Mouse (Mus musculus): ENCODE measurements around the gene Golga2. TPM values are rescaled to one million over a fixed set of nuclear protein-coding genes. Genes with fewer than 3 reads are reported as not detected.

The Golga2 gene
- polyA plus RNA-seq, 1 experiment from 2014 or later = 27.4 TPM

GRCm38 (mm10) chr2:32329531-32329930 lies 42.3 kb downstream of the Golga2 start:
- no peaks in the 10 kb centered on the region for H3K9me3 ChIP-seq (replicated peaks; ENCODE audit: control insufficient read depth, low read length)
- H3K4me3 ChIP-seq (ENCODE audit: low read length) = no peak overlapping the region
- H3K27me3 ChIP-seq (ENCODE audit: control insufficient read depth, insufficient read depth, low read length) = peaks cover 6% of the 10 kb centered on the region; the same call in 1 of the 2 replicates
- no peak overlapping the region for H3K4me2 ChIP-seq (ENCODE audit: low read depth, low read length)
- no peaks in the 10 kb centered on the region for H3K36me3 ChIP-seq (ENCODE audit: control insufficient read depth, insufficient read depth)
- no peaks in the 10 kb centered on the region for H3K4me1 ChIP-seq (ENCODE audit: control insufficient read depth, insufficient read depth, low read length)
- no peak overlapping the region for H3K9ac ChIP-seq (ENCODE audit: low read length)
- WGBS = 53% methylated on average over 6 of the region's 6 CpGs
- ATAC-seq (replicated peaks; ENCODE audit: extremely low read depth, insufficient read depth, low FRiP score) = 0 out of 2 replicates have a peak, but pooled peaks have one; percentile 39
- H3K27ac ChIP-seq (ENCODE audit: low read length) = no peak overlapping the region

- H3K4me3 ChIP-seq (ENCODE audit: low read length) = no peak overlapping the region
- peaks cover 8% of the 10 kb centered on the region for H3K27me3 ChIP-seq (ENCODE audit: control insufficient read depth, insufficient read depth, low read length)
- H3K4me2 ChIP-seq (ENCODE audit: low read depth, low read length) = no peak overlapping the region
- H3K9me3 ChIP-seq (replicated peaks; ENCODE audit: control insufficient read depth, low read length) = no peaks in the 10 kb centered on the region
- H3K4me1 ChIP-seq (ENCODE audit: control insufficient read depth, insufficient read depth, low read length) = no peaks in the 10 kb centered on the region
- no peak overlapping the region for H3K9ac ChIP-seq (ENCODE audit: low read length)
- WGBS = 90% methylated on average over 5 of the region's 5 CpGs
- H3K36me3 ChIP-seq (ENCODE audit: control insufficient read depth, insufficient read depth) = no peaks in the 10 kb centered on the region
- ATAC-seq (replicated peaks; ENCODE audit: extremely low read depth, insufficient read depth, low FRiP score) = no peak
- H3K27ac ChIP-seq (ENCODE audit: low read length) = no peak overlapping the region
Measured at GRCm38 (mm10) chr2:32332159-32332558, 45.0 kb downstream of the Golga2 start.

- ATAC-seq (replicated peaks; ENCODE audit: extremely low read depth, insufficient read depth, low FRiP score) = no peak
- Histone ChIP-seq H3K4me1 (ENCODE audit: control insufficient read depth, insufficient read depth, low read length) (no peaks in the 10 kb centered on the region), H3K4me3 (ENCODE audit: low read length) (no peak overlapping the region), H3K9ac (ENCODE audit: low read length) (no peak overlapping the region), H3K36me3 (ENCODE audit: control insufficient read depth, insufficient read depth) (no peaks in the 10 kb centered on the region), H3K27me3 (ENCODE audit: control insufficient read depth, insufficient read depth, low read length) (peaks cover 13% of the 10 kb centered on the region), H3K4me2 (ENCODE audit: low read depth, low read length) (no peak overlapping the region), H3K27ac (ENCODE audit: low read length) (no peak overlapping the region), H3K9me3 (replicated peaks; ENCODE audit: control insufficient read depth, low read length) (no peaks in the 10 kb centered on the region)
- WGBS = 48% methylated on average over 15 of the region's 15 CpGs
Measured at GRCm38 (mm10) chr2:32335888-32336287, 48.7 kb downstream of the Golga2 start.

GRCm38 (mm10) chr2:32339912-32340642 lies 52.9 kb downstream of the Golga2 start:
- Histone ChIP-seq H3K9ac (ENCODE audit: low read length) (no peak overlapping the region), H3K27me3 (ENCODE audit: control insufficient read depth, insufficient read depth, low read length) (peaks cover 7% of the 10 kb centered on the region), H3K27ac (ENCODE audit: low read length) (no peak overlapping the region), H3K9me3 (replicated peaks; ENCODE audit: control insufficient read depth, low read length) (no peaks in the 10 kb centered on the region), H3K4me2 (ENCODE audit: low read depth, low read length) (no peak overlapping the region), H3K4me1 (ENCODE audit: control insufficient read depth, insufficient read depth, low read length) (no peaks in the 10 kb centered on the region), H3K4me3 (ENCODE audit: low read length) (no peak overlapping the region), H3K36me3 (ENCODE audit: control insufficient read depth, insufficient read depth) (no peaks in the 10 kb centered on the region)
- no peak for ATAC-seq (replicated peaks; ENCODE audit: extremely low read depth, insufficient read depth, low FRiP score)
- WGBS = 32% methylated on average over 26 of the region's 26 CpGs

GRCm38 (mm10) chr2:32340836-32341633 lies 53.9 kb downstream of the Golga2 start:
- Histone ChIP-seq H3K4me2 (ENCODE audit: low read depth, low read length) (no peak overlapping the region), H3K9ac (ENCODE audit: low read length) (no peak overlapping the region), H3K4me1 (ENCODE audit: control insufficient read depth, insufficient read depth, low read length) (no peaks in the 10 kb centered on the region), H3K36me3 (ENCODE audit: control insufficient read depth, insufficient read depth) (no peaks in the 10 kb centered on the region), H3K4me3 (ENCODE audit: low read length) (no peak overlapping the region), H3K9me3 (replicated peaks; ENCODE audit: control insufficient read depth, low read length) (no peaks in the 10 kb centered on the region), H3K27ac (ENCODE audit: low read length) (no peak overlapping the region), H3K27me3 (ENCODE audit: control insufficient read depth, insufficient read depth, low read length) (peaks cover 7% of the 10 kb centered on the region; the same call in 1 of the 2 replicates)
- no peak for ATAC-seq (replicated peaks; ENCODE audit: extremely low read depth, insufficient read depth, low FRiP score)
- WGBS = 79% methylated on average over 13 of the region's 13 CpGs

GRCm38 (mm10) chr2:32341634-32341939 lies 54.4 kb downstream of the Golga2 start:
- Histone ChIP-seq H3K9ac (ENCODE audit: low read length) (no peak overlapping the region), H3K27me3 (ENCODE audit: control insufficient read depth, insufficient read depth, low read length) (peaks cover 5% of the 10 kb centered on the region; the same call in 1 of the 2 replicates), H3K4me3 (ENCODE audit: low read length) (no peak overlapping the region), H3K9me3 (replicated peaks; ENCODE audit: control insufficient read depth, low read length) (no peaks in the 10 kb centered on the region), H3K27ac (ENCODE audit: low read length) (no peak overlapping the region), H3K4me2 (ENCODE audit: low read depth, low read length) (no peak overlapping the region), H3K36me3 (ENCODE audit: control insufficient read depth, insufficient read depth) (no peaks in the 10 kb centered on the region), H3K4me1 (ENCODE audit: control insufficient read depth, insufficient read depth, low read length) (no peaks in the 10 kb centered on the region)
- ATAC-seq (replicated peaks; ENCODE audit: extremely low read depth, insufficient read depth, low FRiP score) = no peak
- 59% methylated on average over 4 of the region's 4 CpGs for WGBS

GRCm38 (mm10) chr2:32342039-32342438 lies 54.9 kb downstream of the Golga2 start:
- Histone ChIP-seq H3K9me3 (replicated peaks; ENCODE audit: control insufficient read depth, low read length) (no peaks in the 10 kb centered on the region), H3K4me1 (ENCODE audit: control insufficient read depth, insufficient read depth, low read length) (no peaks in the 10 kb centered on the region), H3K36me3 (ENCODE audit: control insufficient read depth, insufficient read depth) (no peaks in the 10 kb centered on the region), H3K9ac (ENCODE audit: low read length) (no peak overlapping the region), H3K27me3 (ENCODE audit: control insufficient read depth, insufficient read depth, low read length) (peaks cover 5% of the 10 kb centered on the region; the same call in 1 of the 2 replicates), H3K4me3 (ENCODE audit: low read length) (no peak overlapping the region), H3K27ac (ENCODE audit: low read length) (no peak overlapping the region), H3K4me2 (ENCODE audit: low read depth, low read length) (no peak overlapping the region)
- no peak for ATAC-seq (replicated peaks; ENCODE audit: extremely low read depth, insufficient read depth, low FRiP score)
- 87% methylated on average over 4 of the region's 4 CpGs for WGBS

- WGBS = 67% methylated on average over 6 of the region's 6 CpGs
Measured at GRCm38 (mm10) chr2:32342539-32343350, 55.6 kb downstream of the Golga2 start.

More at GRCm38 (mm10) chr2:32342539-32343350, 55.6 kb downstream of the Golga2 start:
- H3K27ac ChIP-seq (ENCODE audit: low read length) = no peak overlapping the region
- H3K4me2 ChIP-seq (ENCODE audit: low read depth, low read length) = no peak overlapping the region
- H3K4me3 ChIP-seq (ENCODE audit: low read length) = no peak overlapping the region
- peaks cover 5% of the 10 kb centered on the region; the same call in 1 of the 2 replicates for H3K27me3 ChIP-seq (ENCODE audit: control insufficient read depth, insufficient read depth, low read length)
- H3K9ac ChIP-seq (ENCODE audit: low read length) = no peak overlapping the region
- ATAC-seq (replicated peaks; ENCODE audit: extremely low read depth, insufficient read depth, low FRiP score) = no peak
- H3K9me3 ChIP-seq (replicated peaks; ENCODE audit: control insufficient read depth, low read length) = no peaks in the 10 kb centered on the region
- H3K36me3 ChIP-seq (ENCODE audit: control insufficient read depth, insufficient read depth) = no peaks in the 10 kb centered on the region
- H3K4me1 ChIP-seq (ENCODE audit: control insufficient read depth, insufficient read depth, low read length) = no peaks in the 10 kb centered on the region
